Mouse (Mus musculus) lung, postnatal 10 days (tissue): ENCODE results near the gene Gabra6.

ENCODE experiments used
- DNase-seq: peaks from one replicate; pipeline ENCODE4 v3.0.0; 2021

Gene Gabra6

GRCm38 (mm10) chr11:42320882-42321281 is at the start of gene Gabra6:
Gabra6 (minus strand) TSS chr11:42321072.
- no peak for DNase-seq

- DNase-seq, result no peak
These were observed 44.7 kb upstream of the Gabra6 start for GRCm38 (mm10) chr11:42365544-42365943.

GRCm38 (mm10) chr11:42332121-42332520 is 11.2 kb upstream of the Gabra6 start:
- DNase-seq, result no peak

- no peak for DNase-seq
These were observed 5.4 kb upstream of the Gabra6 start for GRCm38 (mm10) chr11:42326262-42326661.

- DNase-seq, result no peak
These were observed 688 bp upstream of the Gabra6 start for GRCm38 (mm10) chr11:42321560-42321959.

GRCm38 (mm10) chr11:42319521-42319920 is 1.4 kb downstream of the Gabra6 start:
- no peak for DNase-seq

- DNase-seq, result no peak
These were observed 1.8 kb downstream of the Gabra6 start for GRCm38 (mm10) chr11:42319101-42319500.

- DNase-seq, result no peak
These were observed 2.9 kb downstream of the Gabra6 start for GRCm38 (mm10) chr11:42317985-42318384.

- DNase-seq, result no peak
These were observed 6.0 kb downstream of the Gabra6 start for GRCm38 (mm10) chr11:42314850-42315249.

GRCm38 (mm10) chr11:42310892-42311291 is 10.0 kb downstream of the Gabra6 start:
- DNase-seq, result no peak

- no peak for DNase-seq
These were observed 11.8 kb downstream of the Gabra6 start for GRCm38 (mm10) chr11:42309086-42309485.

GRCm38 (mm10) chr11:42306095-42306494 is 14.8 kb downstream of the Gabra6 start:
- DNase-seq, result no peak

GRCm38 (mm10) chr11:42258978-42259377 is 61.9 kb downstream of the Gabra6 start:
- DNase-seq, result no peak
